Mouse (Mus musculus) testis, postnatal 10 days (tissue): Measurements from ENCODE around the gene Bco2.

Source experiments
- DNase-seq: peaks from one replicate; pipeline ENCODE4 v3.0.0; 2021; ENCODE audit warnings: low spot score

The Bco2 gene

DNA sequence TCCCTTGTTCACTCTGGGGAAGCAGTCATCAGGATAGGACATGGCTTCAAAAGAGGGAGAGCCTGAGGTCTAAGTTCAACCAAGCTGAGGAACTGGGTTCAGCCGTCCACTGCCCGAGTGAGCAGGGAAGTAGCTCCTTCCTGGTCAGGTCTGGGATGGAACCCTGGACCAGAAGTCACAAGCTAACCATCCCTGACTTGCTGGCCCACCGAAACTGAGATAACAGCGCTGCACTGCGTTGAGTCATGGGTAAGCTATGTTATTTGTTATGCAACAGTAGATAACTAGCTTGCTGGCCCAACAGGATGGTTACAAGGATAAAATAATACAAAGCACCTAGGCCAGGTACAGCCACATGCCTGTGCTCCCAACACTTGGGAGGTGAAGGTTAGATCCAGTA, 39.5 kb downstream of the Bco2 start:
- no peak for DNase-seq

DNA sequence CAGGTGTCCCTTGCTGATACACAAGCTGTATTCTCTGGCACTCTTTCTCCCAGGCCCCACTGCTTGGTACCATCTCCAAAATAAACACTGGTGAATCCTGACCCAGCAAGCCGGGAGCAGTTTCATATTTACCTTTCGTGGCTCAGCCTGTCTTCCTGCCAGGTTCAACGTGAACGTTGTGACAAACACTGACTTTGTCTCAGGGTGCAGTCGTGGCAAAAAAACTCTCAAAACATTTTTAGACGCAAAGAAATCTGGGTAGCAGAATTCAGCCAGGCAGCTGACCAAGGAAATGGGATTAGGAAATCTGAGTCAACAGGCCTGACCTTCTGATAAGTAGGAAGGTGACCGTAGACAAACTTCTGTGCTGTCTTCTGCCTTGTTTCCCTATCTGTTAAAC, 47.4 kb downstream of the Bco2 start:
- no peak for DNase-seq

DNA sequence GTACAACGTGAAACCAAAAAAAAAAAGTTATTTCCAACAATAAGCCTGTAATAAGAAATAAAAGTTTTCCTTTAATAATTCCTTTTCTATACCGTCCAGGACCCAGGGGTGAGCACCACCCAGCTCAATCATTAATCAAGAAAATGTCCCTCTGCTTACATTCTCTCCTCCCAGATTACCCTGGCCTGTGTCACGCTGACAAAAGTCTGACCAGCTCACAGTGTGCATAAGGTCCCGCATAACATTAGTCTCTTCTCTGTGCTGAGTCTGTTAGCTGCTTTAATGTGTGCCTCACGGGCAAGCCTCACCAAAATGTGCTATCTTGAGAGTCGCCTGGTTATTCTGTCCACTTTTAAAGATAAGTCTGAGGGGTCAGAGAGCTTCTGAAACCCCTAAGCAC, 49.6 kb downstream of the Bco2 start:
- no peak for DNase-seq

DNA sequence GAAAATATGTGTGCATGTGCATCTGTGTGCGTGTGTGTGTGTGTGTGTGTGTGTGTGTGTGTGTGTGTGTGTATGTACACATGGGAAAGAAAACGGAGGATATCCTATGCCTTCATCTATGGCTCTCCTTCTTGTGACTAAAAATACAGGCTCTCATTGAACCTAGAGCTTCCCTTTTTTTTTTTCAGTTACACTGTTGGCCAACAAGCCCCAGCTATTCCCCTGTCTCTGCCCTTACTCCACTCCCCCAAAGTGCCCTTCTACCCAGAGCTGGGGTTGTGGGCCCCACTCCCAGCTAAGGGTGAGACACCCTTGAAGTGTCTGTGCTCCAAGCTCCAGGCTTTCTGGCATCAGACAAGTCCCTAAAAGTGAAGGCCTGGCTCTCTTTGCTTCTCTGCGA, 52.0 kb downstream of the Bco2 start:
- no peak for DNase-seq

DNA sequence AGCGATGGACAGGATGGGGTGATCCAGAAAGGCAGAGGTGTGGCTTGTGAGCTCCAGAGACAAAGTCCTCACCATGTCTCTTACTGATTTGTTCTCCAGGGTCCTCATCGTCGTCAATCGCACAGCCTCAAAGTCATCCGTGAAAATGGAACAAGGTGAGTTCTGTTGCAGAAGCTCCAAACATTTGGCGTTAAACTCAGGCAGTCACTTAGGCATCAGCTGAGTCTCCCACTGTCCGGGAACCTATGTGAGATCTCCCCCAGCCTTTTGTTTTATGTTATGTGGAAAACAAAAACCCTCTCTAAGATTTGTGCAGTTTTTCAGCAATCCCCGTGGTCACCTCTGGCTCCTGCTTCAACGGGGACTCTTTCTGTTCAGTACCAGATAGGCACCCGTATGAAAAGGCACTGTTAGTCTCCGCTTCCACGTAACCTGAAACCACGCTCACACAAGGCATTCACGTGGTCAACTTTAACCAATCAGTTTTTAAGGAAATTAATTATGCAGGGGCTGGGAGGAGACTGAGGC, 53.9 kb downstream of the Bco2 start:
- DNase-seq = no peak

DNA sequence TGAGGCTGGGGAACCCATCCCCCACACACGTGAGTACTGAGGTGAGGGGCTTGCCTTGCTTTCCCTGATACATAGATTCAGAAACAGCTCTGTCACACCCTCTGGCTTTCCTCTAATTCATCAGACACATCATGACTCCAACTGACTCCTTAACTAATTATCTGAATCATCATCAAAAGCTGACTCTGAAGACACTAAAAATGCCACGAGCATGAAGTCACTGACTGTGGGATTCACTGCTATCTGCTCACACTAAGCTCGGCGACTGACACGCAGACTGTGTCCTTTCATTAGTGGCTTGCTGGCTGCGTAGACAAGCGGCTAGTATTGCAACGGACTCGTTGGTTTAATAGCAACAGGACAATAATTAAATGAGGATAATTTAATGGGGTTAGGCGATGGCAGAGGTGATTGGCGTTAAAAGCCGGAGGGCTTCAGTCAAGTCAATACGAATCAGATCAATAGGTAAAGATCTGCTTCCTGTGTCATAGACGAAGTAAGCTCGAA, 54.5 kb downstream of the Bco2 start:
- DNase-seq = no peak

DNA sequence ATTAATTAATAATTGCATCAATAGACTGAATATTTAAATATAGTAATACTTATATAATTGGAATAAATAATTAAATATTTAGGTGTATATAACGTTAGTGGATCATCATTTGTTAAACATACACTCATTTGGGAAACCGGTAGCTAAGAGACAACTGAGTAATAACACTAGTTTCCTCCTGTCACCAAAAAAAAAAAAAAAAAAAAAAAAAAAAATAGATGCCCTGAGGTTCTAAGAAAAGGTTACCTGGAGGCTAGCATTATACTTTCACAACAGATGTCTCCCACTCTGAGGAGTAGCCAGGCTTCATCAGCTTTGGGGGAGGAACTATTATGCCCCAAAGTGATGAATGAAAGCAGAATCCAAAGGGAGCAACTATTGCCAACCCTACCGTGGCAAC, 55.2 kb downstream of the Bco2 start:
- DNase-seq = no peak

DNA sequence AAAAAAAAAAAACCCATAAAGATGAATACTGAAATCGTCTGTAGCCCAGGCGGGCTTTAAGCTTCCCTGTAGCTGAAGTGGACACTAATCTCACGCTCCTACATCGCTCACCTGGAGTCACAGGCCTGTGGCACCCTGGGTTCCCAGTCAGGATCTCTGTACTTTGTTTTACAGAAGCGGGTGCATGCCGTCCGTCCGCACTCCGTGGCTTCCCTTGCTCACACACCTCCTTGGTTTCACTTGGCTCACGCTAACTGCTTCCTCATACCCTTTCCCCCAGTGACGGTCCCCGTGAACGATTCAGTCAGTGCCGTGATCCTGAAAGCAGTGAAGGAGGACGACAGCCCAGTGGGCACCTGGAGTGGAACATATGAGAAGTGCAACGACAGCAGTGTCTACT, 56.2 kb downstream of the Bco2 start:
- DNase-seq = no peak

DNA sequence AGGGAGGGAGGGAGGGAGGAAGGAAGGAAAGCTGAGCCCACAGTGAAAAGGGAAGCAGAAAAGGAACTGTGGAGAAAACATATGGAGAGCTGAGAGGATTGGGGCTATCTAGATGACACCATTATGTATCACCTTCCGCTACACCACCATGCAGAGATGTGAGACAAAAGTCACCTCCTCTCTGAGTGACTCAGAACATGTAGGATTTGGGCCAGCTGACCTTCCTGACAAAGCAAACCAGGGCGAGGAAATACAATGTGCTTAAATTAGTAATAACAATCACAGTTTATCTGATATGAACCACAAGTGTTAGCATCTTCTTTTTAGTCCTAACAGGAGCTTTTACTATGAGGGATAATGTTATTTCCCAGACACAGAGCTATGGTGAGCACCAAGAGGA, 57.4 kb downstream of the Bco2 start:
- DNase-seq = no peak

DNA sequence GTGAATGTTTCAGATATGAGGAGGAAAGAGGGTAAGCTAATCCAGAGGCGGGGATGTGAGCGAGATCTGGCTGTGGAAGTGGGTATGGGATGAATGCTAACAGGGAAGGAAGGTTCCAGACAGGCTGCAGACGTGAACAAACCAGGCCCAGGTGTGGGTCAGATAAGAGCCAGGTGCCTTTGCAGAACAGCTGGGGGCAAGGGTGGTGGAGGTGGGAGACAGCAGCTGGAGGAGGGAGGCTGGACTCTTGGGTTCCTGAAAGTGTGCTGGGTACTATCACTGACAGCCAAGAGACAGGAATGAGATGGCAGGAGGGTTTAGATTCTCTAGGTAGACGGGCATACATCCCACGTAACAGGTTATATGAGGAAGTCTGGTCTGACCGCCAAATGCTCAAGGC, 57.9 kb downstream of the Bco2 start:
- no peak for DNase-seq

DNA sequence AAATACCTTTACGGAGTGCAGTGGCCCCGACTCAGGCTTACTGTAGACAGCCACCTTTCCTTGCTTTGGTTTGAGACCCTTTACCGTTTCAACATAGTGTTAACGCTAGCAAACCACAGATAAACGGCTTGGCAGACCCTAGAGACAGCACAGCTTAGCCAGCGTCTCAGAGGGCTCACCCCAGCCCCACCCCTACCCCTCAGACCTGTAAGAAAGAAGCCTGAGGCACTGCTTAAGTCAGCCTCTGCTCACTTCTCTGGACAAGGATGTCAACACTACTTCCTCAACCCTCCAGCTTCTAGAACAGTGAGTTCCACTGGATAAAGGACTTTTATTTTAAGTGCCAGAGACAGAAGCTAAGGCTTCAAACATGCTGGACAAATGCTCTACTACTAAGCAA, 58.4 kb downstream of the Bco2 start:
- DNase-seq = no peak

DNA sequence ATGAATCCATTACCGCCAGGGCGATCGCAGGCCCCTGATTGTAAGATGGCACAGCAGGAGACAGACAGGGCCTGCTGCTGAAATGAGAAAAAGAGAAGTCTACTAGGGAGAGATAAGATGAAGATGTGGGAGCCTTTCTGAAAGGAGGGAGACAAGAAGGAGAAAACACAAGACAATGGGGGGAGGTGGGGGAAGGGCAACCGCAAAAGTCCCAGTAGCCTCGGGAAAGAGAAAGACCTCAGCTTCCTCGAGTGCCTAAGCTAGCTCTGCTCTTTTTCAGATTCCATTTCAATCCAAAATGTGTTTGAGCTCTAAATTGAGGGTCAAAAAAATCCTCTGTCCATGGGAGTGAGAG, 58.9 kb downstream of the Bco2 start:
- DNase-seq = no peak

DNA sequence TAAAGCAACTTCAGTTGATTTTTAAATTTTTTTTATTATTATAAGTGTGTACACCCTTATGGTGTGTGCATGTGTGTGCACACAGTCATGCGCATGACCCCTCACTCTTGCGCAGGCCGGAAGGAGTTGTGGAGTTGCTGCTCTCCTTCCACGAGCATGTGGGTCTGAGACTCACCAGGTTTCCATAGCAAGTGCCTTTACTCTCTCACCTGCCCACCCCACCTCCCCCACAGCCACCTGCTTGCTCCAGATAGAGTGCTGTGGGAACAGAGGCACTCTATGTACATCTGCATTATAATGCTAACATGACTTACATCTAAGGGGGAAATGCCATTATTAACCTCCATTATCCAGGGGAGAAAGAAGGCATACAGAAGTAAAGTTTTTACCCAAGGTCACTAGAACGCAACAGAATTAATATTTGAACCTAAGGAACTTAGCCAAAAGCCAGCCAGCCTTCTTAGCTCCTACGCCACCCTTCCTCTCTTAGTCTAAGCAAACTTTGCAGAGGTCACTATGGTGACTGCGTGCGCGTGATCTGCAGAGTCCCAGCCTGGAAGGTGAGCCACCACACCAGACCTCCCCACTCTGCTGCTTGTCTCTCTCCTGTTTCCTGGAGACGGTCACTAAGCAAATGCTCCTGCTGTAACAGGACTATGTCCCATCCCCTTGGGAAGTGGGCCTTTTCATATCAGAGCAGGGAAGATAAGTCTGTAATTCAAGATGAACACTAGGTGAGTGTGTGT, 59.4 kb downstream of the Bco2 start:
- DNase-seq = no peak

DNA sequence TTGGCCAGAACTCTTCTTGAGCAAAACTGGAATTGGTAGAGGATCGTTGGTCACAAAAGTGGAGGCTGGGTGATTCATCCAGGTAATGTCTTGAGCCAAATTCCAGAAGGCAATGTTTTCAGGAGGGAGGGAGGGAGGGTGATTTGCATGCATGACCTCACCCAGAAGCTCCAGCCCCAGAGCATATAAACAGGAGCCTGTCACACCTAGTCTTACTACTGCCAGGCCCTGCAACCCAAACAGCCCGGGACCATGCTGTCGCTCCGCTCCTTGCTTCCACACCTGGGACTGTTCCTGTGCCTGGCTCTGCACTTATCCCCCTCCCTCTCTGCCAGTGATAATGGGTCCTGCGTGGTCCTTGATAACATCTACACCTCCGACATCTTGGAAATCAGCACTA, 60.7 kb downstream of the Bco2 start, which contains the start of gene Plet1:
TSS of gene Plet1 (plus strand) at position 215 of the 400 bp plus-strand sequence.
- no peak for DNase-seq

DNA sequence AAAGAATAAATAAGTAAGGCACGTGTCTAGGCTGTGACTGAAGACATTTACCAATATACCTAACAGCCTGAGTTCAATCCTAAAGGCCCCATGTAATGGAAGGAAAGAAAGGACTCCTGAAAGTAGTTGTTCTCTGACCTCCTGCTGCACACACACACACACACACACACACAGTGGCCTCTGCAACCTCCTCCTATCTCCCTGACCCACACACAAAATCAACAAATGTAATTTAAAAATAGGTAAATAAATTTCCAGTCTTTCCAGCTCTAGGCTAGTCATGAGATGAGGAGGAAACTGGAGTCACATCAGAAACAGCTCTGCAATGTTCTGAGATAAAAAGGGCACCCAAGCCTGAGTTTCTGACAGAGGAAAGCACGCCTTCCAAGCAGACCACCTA, 61.2 kb downstream of the Bco2 start:
- no peak for DNase-seq

DNA sequence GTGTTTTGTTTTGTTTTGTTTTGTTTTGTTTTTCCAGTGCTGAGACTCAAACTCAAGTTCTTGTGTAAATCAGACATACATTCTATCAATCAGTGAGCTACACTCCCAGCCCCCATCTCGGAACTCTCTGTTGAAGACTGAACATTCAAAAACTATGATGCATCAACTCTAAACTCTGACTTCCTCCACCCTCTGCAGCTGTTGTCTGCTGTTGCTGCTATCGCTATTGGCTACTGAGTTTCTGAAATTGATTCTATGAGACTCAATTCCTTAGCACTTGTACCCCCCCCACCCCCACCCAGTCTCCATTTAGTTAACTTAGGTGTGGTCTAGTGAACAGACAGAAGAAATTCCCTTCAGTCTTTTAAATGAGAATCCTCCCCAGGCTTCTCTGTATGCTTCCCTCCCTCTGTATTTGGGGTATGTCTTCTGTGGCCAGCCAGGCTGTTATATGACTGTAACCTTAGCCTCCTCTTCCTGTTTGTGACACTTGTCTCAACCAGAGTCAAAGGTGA, 63.4 kb downstream of the Bco2 start:
- DNase-seq = no peak

DNA sequence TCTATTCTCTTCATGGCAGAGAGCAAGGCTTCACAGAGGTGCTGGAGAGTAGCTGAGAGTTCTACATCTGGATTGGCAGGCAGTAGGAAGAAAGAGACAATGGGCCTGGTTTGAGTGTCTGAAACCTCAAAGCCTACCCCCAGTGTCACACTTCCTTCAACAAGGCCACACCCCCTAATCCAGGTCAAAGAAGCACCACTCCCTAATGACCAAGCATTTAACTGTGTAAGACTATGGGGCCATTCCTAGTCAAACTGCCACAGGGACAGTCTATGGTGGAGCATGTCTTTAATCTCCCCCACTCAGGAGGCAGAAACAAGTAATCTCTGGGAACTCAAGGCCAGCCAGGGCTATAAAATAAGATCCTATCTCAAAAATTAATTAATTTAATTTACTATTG, 64.1 kb downstream of the Bco2 start:
- no peak for DNase-seq

DNA sequence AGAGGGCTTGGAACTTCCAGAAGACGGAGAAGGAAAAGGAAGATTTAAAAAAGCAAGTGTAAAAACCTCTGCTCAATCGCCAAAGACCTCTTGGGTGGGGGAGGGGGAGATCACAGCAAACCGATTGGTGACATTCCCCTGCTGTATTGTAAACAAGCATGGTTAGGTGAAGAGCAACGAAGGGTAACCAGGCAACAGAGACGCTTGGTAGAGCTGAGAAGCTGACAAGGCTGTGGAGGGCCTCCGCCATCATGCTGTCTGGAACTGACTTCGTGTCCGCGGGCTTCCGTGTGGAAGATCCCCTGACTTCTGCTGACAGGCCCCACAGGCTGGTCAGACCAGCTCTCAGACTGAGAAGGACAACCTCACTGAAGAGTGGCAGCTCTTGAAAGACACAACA, 69.5 kb downstream of the Bco2 start:
- no peak for DNase-seq
